Mouse (Mus musculus) intestine, embryonic 16.5 days (tissue): ENCODE data around the gene Ppp1r35. TPM values are rescaled to one million over a fixed set of nuclear protein-coding genes. Genes with fewer than 3 reads are reported as not detected.
A peak's percentile ranks its signal among the peaks of the same experiment; 100 is the strongest.

ENCODE experiments used
- ATAC-seq: fragments of 200-750 bp; cut with Nextera tagmentation; 2 replicates; pipeline ENCODE4 v1.8.0; 2017; ENCODE audit warnings: moderate TSS enrichment, moderate library complexity
- H3K27ac ChIP-seq: fragments of 300-500 bp; sonication (generic); 2 replicates; pipeline ENCODE4 v1.5.1; 2014; ENCODE audit warnings: mild to moderate bottlenecking, low read length
- H3K27me3 ChIP-seq: fragments of 300-500 bp; sonication (generic); replicated peaks from 2 replicates; pipeline ENCODE4 v1.6.1; 2014; ENCODE audit warnings: low read length, control low read depth, mixed read lengths; ENCODE audit not compliant: control insufficient read depth, insufficient read depth
- H3K36me3 ChIP-seq: fragments of 300-500 bp; sonication (generic); 2 replicates; pipeline ENCODE4 v1.6.1; 2014; ENCODE audit warnings: low read length, control low read depth; ENCODE audit not compliant: control insufficient read depth, insufficient read depth
- H3K4me1 ChIP-seq: fragments of 300-500 bp; sonication (generic); 2 replicates; pipeline ENCODE4 v1.6.1; 2014; ENCODE audit warnings: low read length, control low read depth, mixed read lengths; ENCODE audit not compliant: control insufficient read depth, insufficient read depth
- H3K4me2 ChIP-seq: fragments of 300-500 bp; sonication (generic); 2 replicates; pipeline ENCODE4 v1.6.1; 2014; ENCODE audit warnings: low read depth, low read length, control low read depth
- H3K4me3 ChIP-seq: fragments of 300-500 bp; sonication (generic); 2 replicates; pipeline ENCODE4 v1.5.1; 2014; ENCODE audit warnings: mild to moderate bottlenecking, low read length
- H3K9ac ChIP-seq: fragments of 300-500 bp; sonication (generic); 2 replicates; pipeline ENCODE4 v1.6.1; 2014; ENCODE audit warnings: low read depth, low read length
- H3K9me3 ChIP-seq: fragments of 300-500 bp; sonication (generic); 2 replicates; pipeline ENCODE4 v1.6.1; 2016; ENCODE audit warnings: low read length, control low read depth; ENCODE audit not compliant: control insufficient read depth
- WGBS: fragments of 180-500 bp; shearing (Covaris S2); extraction: QIAGEN DNeasy Blood & Tissue Kit; methylation state at CpG from one replicate; pipeline ENCODE4 v1.1.7; 2014; 5-methylcytosine and 5-hydroxymethylcytosine counted together
- polyA plus RNA-seq: library from polyadenylated mRNA; unstranded; fragments of >200 nt; fragmentation: Nextera tagmentation; extraction: Ambion mirVana; gene quantifications from 2 replicates; pipeline ENCODE4 v1.2.1, GENCODE M21; 2015

Gene Ppp1r35
- polyA plus RNA-seq, 1 experiment from 2014 or later, result 19.8 TPM

DNA sequence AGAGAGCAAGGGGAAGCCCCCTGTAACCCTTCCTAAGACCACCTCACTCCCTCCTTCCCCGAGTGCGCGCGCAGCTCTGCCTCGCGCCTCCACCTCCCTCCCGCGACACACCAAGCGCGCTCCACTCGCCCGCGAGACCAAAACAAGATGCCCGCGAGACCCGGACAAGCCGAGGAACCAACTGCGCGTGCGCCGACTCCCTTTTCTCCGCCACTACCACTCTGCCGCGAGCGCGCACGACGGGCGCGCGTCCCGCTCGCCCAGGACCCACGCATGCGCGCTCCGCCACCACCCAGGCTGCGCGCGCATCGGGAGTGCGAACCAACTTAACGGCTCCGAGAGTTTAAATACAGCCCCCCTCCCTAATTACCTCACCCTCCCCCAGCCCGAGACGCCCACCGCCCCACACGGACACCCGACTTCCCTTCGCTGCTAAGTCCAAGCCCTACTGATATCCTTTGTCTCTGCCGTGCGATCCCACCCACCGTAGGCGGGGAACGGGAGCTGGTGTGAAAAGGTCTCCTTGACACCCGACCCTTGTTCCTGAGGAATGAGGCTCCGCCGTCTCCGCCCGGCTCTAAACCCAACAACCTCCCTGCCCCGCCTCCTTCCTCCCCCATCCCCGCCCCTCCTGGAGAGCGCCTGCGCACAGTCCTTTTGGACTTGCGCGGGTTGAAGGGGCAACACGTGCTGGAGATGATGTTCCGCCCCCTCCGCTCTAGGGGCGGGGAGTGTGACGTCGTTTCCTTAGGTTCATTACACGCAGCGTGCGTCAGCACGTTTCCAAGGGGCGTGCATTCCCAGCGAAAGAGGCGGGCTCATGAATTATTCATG, 7.7 kb downstream of the Ppp1r35 start:
- peak overlapping the region; percentile 96 for H3K9ac ChIP-seq
- peaks cover 4% of the 10 kb centered on the region; the same call in 1 of the 2 replicates for H3K9me3 ChIP-seq
- peak overlapping the region; percentile 94 for H3K4me2 ChIP-seq
- WGBS, result under 1% methylated on average over 79 of the region's 79 CpGs
- H3K27me3 ChIP-seq, result no peaks in the 10 kb centered on the region
- ATAC-seq, result peak; percentile 89
- H3K27ac ChIP-seq, result peak overlapping the region; percentile 99
- H3K36me3 ChIP-seq, result peaks cover 18% of the 10 kb centered on the region
- H3K4me3 ChIP-seq, result peak overlapping the region; percentile 89
- H3K4me1 ChIP-seq, result peaks cover 27% of the 10 kb centered on the region

DNA sequence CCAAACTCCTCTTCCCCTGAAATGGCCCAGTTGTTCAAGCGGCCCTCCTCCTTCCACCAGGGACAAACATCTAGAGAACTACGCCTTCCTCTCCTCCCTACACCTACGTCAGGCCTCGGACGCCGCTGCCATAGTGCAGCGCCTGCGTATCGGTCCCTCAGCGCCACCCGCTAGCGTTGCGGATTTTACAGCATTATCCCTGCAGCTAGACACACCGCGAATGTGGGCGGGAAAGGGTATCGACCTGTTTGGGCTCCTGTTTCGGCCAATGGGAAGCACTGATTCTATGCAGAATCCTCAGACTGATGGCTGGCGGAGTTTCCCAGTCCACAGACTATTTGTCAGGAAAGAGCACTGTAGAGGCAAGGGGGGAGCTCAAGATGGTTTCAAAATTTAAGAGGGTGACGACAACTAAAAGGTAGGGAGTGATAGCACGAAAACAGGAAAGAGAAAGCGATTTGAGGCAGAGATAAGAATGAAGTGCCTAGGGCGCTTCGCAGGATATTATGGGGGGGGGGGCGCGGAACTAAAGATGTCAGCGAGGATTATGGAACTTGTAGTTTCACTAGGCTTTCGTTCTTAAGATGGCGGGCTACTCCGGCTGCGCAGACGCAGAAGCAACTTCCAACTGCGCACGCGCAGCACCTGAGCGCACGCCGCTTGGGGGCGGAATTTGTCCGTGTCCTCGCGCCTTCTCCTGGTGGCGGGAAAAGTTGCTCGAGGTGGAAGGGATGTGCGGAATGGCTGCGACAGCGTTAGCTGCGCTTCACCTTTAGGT, 8.7 kb downstream of the Ppp1r35 start, which contains the start of the genes Mepce and Zcwpw1:
TSS of gene Mepce (minus strand) at position 505 of the 778 bp plus-strand sequence.
TSS of gene Zcwpw1 (plus strand) at position 648 of the 778 bp plus-strand sequence.
- peaks cover 4% of the 10 kb centered on the region; the same call in 1 of the 2 replicates for H3K9me3 ChIP-seq
- H3K4me3 ChIP-seq, result peak within 1 kb of the TSS; percentile 89
- ATAC-seq, result peak; percentile 75
- WGBS, result under 1% methylated on average over 48 of the region's 48 CpGs
- no peaks in the 10 kb centered on the region for H3K27me3 ChIP-seq
- peaks cover 27% of the 10 kb centered on the region for H3K4me1 ChIP-seq
- peak within 1 kb of the TSS; percentile 94 for H3K4me2 ChIP-seq
- H3K9ac ChIP-seq, result peak within 1 kb of the TSS; percentile 96
- H3K27ac ChIP-seq, result peak within 1 kb of the TSS; percentile 99
- H3K36me3 ChIP-seq, result peaks cover 10% of the 10 kb centered on the region

DNA sequence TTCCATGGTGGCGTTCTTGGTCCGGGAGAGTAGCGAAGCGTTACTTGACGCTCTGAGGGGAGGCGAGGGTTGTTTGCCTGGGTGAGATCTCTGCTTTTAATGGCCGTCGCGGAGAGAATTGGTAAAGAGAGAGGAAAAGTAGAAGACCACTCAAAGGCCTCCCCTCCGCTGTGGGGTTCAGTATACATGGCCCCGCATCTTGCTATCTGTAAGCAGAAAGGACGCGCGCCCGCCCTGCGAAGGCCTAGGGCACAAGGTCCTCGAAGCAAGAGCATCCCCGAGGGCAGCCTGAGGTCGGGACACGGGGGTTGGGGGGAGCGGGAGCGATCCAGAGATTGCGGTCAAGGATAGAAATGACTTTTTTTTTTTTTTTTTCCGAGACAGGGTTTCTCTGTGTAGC, 9.5 kb downstream of the Ppp1r35 start:
- Histone ChIP-seq H3K27ac (no peak overlapping the region), H3K27me3 (no peaks in the 10 kb centered on the region), H3K36me3 (peaks cover 3% of the 10 kb centered on the region; the same call in 1 of the 2 replicates), H3K4me3 (peak overlapping the region; percentile 89), H3K9me3 (peaks cover 4% of the 10 kb centered on the region; the same call in 1 of the 2 replicates), H3K9ac (peak overlapping the region; percentile 31), H3K4me2 (peak overlapping the region; percentile 94), H3K4me1 (peaks cover 22% of the 10 kb centered on the region)
- no peak for ATAC-seq
- 72% methylated on average over 24 of the region's 24 CpGs for WGBS

DNA sequence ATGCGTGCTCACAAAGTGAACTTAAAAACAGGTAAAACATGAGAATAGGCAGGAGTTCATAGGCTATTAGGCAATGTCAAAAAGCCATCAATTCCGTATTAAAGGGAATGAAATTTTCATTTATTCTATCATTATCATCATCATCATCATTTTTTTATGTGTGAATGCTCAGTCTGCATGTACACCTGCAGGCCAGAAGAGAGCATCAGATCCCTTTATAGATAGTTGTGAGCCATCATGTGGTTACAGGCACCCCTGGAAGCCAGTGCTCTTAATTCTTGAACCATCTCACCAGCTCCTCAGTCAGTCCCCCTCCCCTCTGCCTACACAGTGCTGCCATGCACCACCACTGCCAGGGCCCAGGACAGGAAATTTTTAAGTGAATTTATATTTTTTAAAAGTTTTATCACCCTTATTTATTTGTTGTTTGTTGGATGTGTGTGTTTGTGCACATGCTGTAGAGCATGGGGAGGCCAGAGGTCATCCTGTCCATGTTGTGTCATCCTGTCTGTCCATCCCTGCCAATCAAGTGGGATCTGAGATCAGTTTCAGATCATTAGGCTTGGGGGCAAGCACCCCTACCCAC, 10.4 kb downstream of the Ppp1r35 start:
- peaks cover 13% of the 10 kb centered on the region for H3K4me1 ChIP-seq
- H3K4me2 ChIP-seq, result no peak overlapping the region
- H3K36me3 ChIP-seq, result peaks cover 3% of the 10 kb centered on the region; the same call in 1 of the 2 replicates
- H3K9ac ChIP-seq, result no peak overlapping the region
- no peak overlapping the region for H3K4me3 ChIP-seq
- H3K9me3 ChIP-seq, result peaks cover 4% of the 10 kb centered on the region; the same call in 1 of the 2 replicates
- no peak overlapping the region for H3K27ac ChIP-seq
- H3K27me3 ChIP-seq, result no peaks in the 10 kb centered on the region
- WGBS, result 96% methylated on average over 2 of the region's 2 CpGs
- ATAC-seq, result no peak

DNA sequence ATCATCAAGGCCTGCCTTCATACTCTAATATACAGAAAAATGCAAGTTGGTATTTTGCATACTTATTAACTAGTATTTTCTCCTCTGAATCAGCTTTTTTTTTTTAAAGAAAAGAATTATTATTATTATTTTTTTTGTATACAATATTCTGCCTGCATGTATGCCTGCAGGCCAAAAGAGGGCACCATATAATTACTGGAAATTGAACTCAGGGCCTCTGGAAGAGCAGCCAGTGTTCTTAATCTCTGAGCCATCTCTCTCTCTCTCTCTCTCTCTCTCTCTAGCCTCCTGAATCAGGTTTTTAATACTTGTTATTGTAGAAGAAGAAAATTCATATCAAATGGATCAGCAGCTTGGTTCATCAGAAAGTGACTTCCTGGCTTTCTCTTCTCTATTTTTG, 12.9 kb downstream of the Ppp1r35 start:
- no peak for ATAC-seq
- Histone ChIP-seq H3K9me3 (peaks cover 4% of the 10 kb centered on the region; the same call in 1 of the 2 replicates), H3K27ac (no peak overlapping the region), H3K27me3 (no peaks in the 10 kb centered on the region), H3K4me2 (no peak overlapping the region), H3K4me3 (no peak overlapping the region), H3K4me1 (no peaks in the 10 kb centered on the region; the same call in 1 of the 2 replicates), H3K36me3 (no peaks in the 10 kb centered on the region), H3K9ac (no peak overlapping the region)

DNA sequence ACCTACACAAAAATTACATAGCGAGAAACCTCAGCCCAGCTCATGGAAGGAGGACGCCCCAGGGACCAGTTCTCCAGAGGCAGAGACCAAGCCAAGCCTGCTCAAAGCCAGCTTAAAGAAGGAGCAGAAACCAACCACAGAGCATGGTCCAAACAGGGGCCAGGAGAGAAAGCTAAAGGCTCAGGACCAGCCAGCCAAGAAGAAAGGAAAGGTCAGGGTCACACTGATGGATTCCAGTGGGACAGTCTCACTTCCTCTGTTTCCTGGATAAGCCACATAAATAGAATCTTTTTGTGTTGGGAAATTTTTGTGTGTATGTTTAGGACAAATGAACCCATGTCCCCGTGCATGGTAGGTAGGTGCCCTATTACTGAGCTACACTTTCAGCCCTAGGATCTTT, 18.0 kb downstream of the Ppp1r35 start:
- H3K27me3 ChIP-seq, result no peaks in the 10 kb centered on the region
- no peaks in the 10 kb centered on the region for H3K9me3 ChIP-seq
- no peak overlapping the region for H3K9ac ChIP-seq
- H3K4me3 ChIP-seq, result no peak overlapping the region
- no peak overlapping the region for H3K27ac ChIP-seq
- no peaks in the 10 kb centered on the region for H3K36me3 ChIP-seq
- WGBS, result 79% methylated on average over 3 of the region's 3 CpGs
- no peak overlapping the region for H3K4me2 ChIP-seq
- no peaks in the 10 kb centered on the region for H3K4me1 ChIP-seq
- no peak for ATAC-seq

DNA sequence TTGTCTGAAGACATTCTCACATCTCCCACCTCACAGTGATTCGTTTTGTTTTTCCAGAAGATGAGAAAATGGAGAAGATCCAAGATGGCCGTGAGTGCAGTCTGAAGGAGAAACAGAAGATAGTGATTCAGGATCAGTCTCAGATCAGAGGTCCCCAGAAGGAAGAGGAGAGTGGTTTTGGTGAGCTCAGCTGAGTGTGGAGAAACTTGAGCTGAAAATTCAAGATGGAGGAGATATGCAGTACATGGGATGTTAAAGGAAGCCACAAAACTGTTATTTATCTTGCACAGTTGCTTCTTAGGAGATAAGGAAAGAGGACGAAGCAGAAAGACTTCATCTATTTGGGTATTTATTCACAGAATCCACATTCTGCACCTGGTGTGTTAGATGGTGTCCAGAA, 22.3 kb downstream of the Ppp1r35 start:
- Histone ChIP-seq H3K4me3 (no peak overlapping the region), H3K27ac (no peak overlapping the region), H3K27me3 (no peaks in the 10 kb centered on the region), H3K4me1 (no peaks in the 10 kb centered on the region), H3K4me2 (no peak overlapping the region), H3K36me3 (no peaks in the 10 kb centered on the region), H3K9ac (no peak overlapping the region), H3K9me3 (no peaks in the 10 kb centered on the region)
- ATAC-seq, result no peak
- 80% methylated on average over 3 of the region's 3 CpGs for WGBS

DNA sequence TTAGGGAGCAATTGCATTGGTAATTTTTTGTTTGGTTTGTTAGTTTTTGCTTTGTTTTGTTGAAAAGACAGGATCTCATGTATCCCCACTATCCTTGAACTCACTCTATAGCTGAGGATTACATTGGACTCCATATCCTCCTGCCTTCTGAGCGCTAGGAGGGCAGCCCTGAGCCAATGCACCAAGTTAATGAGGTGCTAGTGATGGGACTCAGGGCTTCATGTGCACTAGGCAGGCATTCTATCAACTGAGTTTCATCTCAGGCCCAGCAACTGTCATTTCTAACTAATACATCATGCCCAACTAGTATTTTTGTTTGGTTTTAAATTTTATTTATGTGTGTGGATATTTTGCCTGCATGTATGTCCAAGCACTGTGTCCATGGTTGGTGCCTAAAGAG, 27.5 kb downstream of the Ppp1r35 start:
- ATAC-seq, result no peak
- Histone ChIP-seq H3K27ac (no peak overlapping the region), H3K27me3 (no peaks in the 10 kb centered on the region), H3K9ac (no peak overlapping the region), H3K4me1 (no peaks in the 10 kb centered on the region), H3K4me3 (no peak overlapping the region), H3K9me3 (no peaks in the 10 kb centered on the region), H3K4me2 (no peak overlapping the region), H3K36me3 (no peaks in the 10 kb centered on the region)
- 92% methylated on average over 1 of the region's 1 CpGs for WGBS

DNA sequence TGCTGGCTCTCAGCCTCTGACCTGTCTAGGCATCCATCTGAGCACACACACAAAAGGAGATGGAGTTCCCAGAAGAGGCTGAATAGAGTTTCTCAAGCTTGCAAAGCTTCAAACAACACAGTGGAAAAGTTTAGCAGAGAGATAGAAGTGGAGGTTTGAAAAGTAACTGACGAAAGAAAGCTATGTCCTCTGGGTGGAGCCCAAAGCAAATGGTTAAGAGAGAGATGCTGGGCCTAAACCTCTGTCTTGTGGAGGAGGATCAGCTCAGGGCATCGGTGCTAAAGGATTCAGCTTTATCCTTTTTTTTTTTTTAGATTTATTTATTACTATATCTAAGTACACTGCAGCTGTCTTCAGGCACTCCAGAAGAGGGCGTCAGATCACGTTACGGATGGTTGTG, 29.7 kb downstream of the Ppp1r35 start:
- Histone ChIP-seq H3K9ac (no peak overlapping the region), H3K9me3 (no peaks in the 10 kb centered on the region), H3K27me3 (no peaks in the 10 kb centered on the region), H3K4me3 (no peak overlapping the region), H3K4me2 (no peak overlapping the region), H3K36me3 (no peaks in the 10 kb centered on the region), H3K4me1 (no peaks in the 10 kb centered on the region), H3K27ac (no peak overlapping the region)
- 87% methylated on average over 5 of the region's 5 CpGs for WGBS
- no peak for ATAC-seq
